Mouse (Mus musculus): ENCODE results near the gene Gna13.
A peak's percentile ranks its signal among the peaks of the same experiment; 100 is the strongest.

- TF ChIP-seq POLR2A (IDR thresholded peaks at IDR 0.05; ENCODE audit: low read depth, low read length) (peak; percentile 89), CTCF (IDR thresholded peaks at IDR 0.05; ENCODE audit: borderline replicate concordance, insufficient read depth, low read length) (peak; percentile 87)
Observed at GRCm38 (mm10) chr11:109425392-109426271, 63.0 kb downstream of the Gna13 start, which contains the start of gene Amz2.
